Mouse (Mus musculus) sigmoid colon, adult 10 weeks (tissue): ENCODE measurements around the gene Gm17124. TPM values are rescaled to one million over a fixed set of nuclear protein-coding genes. Genes with fewer than 3 reads are reported as not detected.

Source experiments
- polyA plus RNA-seq: library from polyadenylated mRNA; stranded (reverse); fragments of 350-450 nt; fragmentation: Illumina TruSeq; extraction: RNeasy Lipid Tissue Mini Kit (QIAGEN cat#74804); gene quantifications from one replicate; pipeline ENCODE4 v1.2.3, GENCODE M21; 2014; ENCODE audit warnings: low read depth, low replicate concordance

The Gm17124 gene
- not detected for polyA plus RNA-seq

GRCm38 (mm10) chr14:42599782-42600181 lies at the start of gene Gm17124:
Gene Gm17124 (minus strand): TSS chr14:42599882.

GRCm38 (mm10) chr14:42641817-42642216 lies 42.1 kb upstream of the Gm17124 start, which contains the start of gene Gm3633:
Gene Gm3633 (minus strand): TSS chr14:42641917.

Other genes starting within 250 kb of the Gm17124 start
- gene Gm8005, start 160.2 kb downstream of the Gm17124 start, polyA plus RNA-seq = not detected
- not detected for gene Gm8011, start 136.0 kb downstream of the Gm17124 start, polyA plus RNA-seq
- gene Gm8020, start 97.5 kb downstream of the Gm17124 start, polyA plus RNA-seq = not detected
- gene Gm8024, start 75.6 kb downstream of the Gm17124 start, polyA plus RNA-seq = not detected
- gene Gm3633, start 42.0 kb upstream of the Gm17124 start, polyA plus RNA-seq = not detected
- not detected for gene Gm10378, start 56.1 kb upstream of the Gm17124 start, polyA plus RNA-seq
- not detected for gene Gm3015, start 168.9 kb upstream of the Gm17124 start, polyA plus RNA-seq
- not detected for gene Gm10377, start 198.1 kb upstream of the Gm17124 start, polyA plus RNA-seq